Mouse (Mus musculus) stomach, embryonic 15.5 days (tissue): ENCODE data around the gene Papola. TPM values are rescaled to one million over a fixed set of nuclear protein-coding genes. Genes with fewer than 3 reads are reported as not detected.
"Not testable (repeated sequence)": the region's sequence is repeated elsewhere in the genome, so short reads cannot be mapped to it uniquely, and the experiment has no call there.

Experiments
- ATAC-seq: fragments of 200-750 bp; cut with Nextera tagmentation; 2 replicates; pipeline ENCODE4 v1.8.0; 2017; ENCODE audit warnings: low read depth, moderate number of reproducible peaks, moderate TSS enrichment; ENCODE audit not compliant: insufficient read depth, low FRiP score
- H3K27ac ChIP-seq: fragments of 300-500 bp; sonication (generic); 2 replicates; pipeline ENCODE4 v1.5.1; 2015; ENCODE audit warnings: mild to moderate bottlenecking, inconsistent platforms
- H3K27me3 ChIP-seq: fragments of 300-500 bp; sonication (generic); replicated peaks from 2 replicates; pipeline ENCODE4 v1.6.1; 2015; ENCODE audit warnings: inconsistent platforms
- H3K36me3 ChIP-seq: fragments of 300-500 bp; sonication (generic); 2 replicates; pipeline ENCODE4 v1.6.1; 2015; ENCODE audit warnings: inconsistent platforms
- H3K4me1 ChIP-seq: fragments of 300-500 bp; sonication (generic); 2 replicates; pipeline ENCODE4 v1.6.1; 2015; ENCODE audit warnings: inconsistent platforms
- H3K4me2 ChIP-seq: fragments of 300-500 bp; sonication (generic); 2 replicates; pipeline ENCODE4 v1.6.1; 2015; ENCODE audit warnings: mild to moderate bottlenecking, inconsistent platforms
- H3K4me3 ChIP-seq: fragments of 300-500 bp; sonication (generic); replicated peaks from 2 replicates; pipeline ENCODE4 v1.5.1; 2015; ENCODE audit warnings: inconsistent platforms
- H3K9ac ChIP-seq: fragments of 300-500 bp; sonication (generic); 2 replicates; pipeline ENCODE4 v1.6.1; 2015; ENCODE audit warnings: inconsistent platforms
- H3K9me3 ChIP-seq: fragments of 300-500 bp; sonication (generic); 2 replicates; pipeline ENCODE4 v1.6.1; 2016; ENCODE audit warnings: inconsistent platforms
- WGBS: fragments of 180-500 bp; shearing (Covaris S2); methylation state at CpG from one replicate; pipeline ENCODE4 v1.1.7; 2015; 5-methylcytosine and 5-hydroxymethylcytosine counted together
- polyA plus RNA-seq: library from polyadenylated mRNA; unstranded; fragments of >200 nt; fragmentation: Nextera tagmentation; extraction: Ambion mirVana; gene quantifications from 2 replicates; pipeline ENCODE4 v1.2.1, GENCODE M21; 2015

Gene Papola
- polyA plus RNA-seq, 1 experiment from 2014 or later, result 199 TPM

DNA sequence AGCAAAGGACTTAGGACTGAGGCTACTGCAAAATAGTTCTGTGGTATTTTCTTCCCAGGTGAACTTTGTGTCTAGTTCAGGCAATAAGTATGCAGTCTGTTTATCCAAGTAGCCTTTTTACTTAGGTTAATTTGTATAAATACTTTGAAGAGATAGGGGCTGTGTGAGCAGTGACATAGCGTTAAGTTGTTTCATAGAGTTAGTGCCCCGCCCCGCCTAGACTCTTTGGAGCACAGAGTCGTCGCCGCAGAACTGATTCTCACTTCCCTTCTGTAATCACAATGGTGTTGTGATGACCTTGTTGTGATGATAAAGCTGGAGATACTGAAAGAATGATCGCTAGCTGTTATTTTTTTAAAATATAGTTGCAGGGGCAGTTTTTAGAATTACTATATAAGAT lies 22.9 kb downstream of the Papola start:
- Histone ChIP-seq H3K27ac (no peak overlapping the region), H3K9me3 (no peaks in the 10 kb centered on the region), H3K4me3 (no peak overlapping the region), H3K9ac (no peak overlapping the region), H3K4me2 (no peak overlapping the region), H3K4me1 (no peaks in the 10 kb centered on the region), H3K36me3 (peaks cover 16% of the 10 kb centered on the region), H3K27me3 (no peaks in the 10 kb centered on the region)
- ATAC-seq, result no peak
- 84% methylated on average over 7 of the region's 7 CpGs for WGBS

- ATAC-seq, result no peak
- 58% methylated on average over 3 of the region's 3 CpGs for WGBS
These were observed 24.5 kb downstream of the Papola start for GRCm38 (mm10) chr12:105808945-105809344.

GRCm38 (mm10) chr12:105810608-105811007 lies 26.1 kb downstream of the Papola start:
- no peak overlapping the region for H3K27ac ChIP-seq
- no peak for ATAC-seq
- H3K4me2 ChIP-seq, result no peak overlapping the region
- peaks cover 27% of the 10 kb centered on the region for H3K36me3 ChIP-seq
- 67% methylated on average over 6 of the region's 6 CpGs for WGBS
- no peaks in the 10 kb centered on the region for H3K4me1 ChIP-seq
- no peaks in the 10 kb centered on the region for H3K27me3 ChIP-seq
- no peaks in the 10 kb centered on the region for H3K9me3 ChIP-seq
- no peak overlapping the region for H3K4me3 ChIP-seq
- H3K9ac ChIP-seq, result no peak overlapping the region

More at GRCm38 (mm10) chr12:105808945-105809344, 24.5 kb downstream of the Papola start:
- no peak overlapping the region for H3K27ac ChIP-seq
- no peak overlapping the region for H3K4me2 ChIP-seq
- H3K9ac ChIP-seq, result no peak overlapping the region
- no peaks in the 10 kb centered on the region for H3K9me3 ChIP-seq
- no peaks in the 10 kb centered on the region for H3K27me3 ChIP-seq
- H3K4me1 ChIP-seq, result no peaks in the 10 kb centered on the region
- peaks cover 22% of the 10 kb centered on the region for H3K36me3 ChIP-seq
- H3K4me3 ChIP-seq, result no peak overlapping the region

DNA sequence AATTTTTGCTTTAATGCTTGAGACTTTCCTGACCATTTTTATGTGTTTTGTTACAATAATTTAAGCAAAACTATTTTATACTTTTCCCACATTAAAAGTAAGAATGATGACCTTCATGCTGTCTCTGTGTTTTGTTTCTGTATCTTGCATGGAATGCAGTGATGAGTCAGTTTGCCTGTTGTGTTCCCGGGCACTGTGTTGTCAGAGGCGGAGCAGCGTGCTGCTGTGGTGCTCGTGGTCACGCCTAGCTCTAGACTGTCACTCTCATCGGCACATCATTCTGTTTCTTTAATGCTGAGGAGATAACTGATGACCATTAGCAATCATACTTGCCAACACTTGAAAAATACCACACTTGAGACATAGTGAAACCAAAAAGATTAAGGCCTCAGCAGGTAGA lies 29.5 kb downstream of the Papola start:
- Histone ChIP-seq H3K4me2 (no peak overlapping the region), H3K27me3 (no peaks in the 10 kb centered on the region), H3K9ac (no peak overlapping the region), H3K9me3 (no peaks in the 10 kb centered on the region), H3K4me1 (no peaks in the 10 kb centered on the region), H3K27ac (no peak overlapping the region), H3K4me3 (no peak overlapping the region), H3K36me3 (peaks cover 27% of the 10 kb centered on the region)
- ATAC-seq, result no peak
- WGBS, result 87% methylated on average over 6 of the region's 6 CpGs

DNA sequence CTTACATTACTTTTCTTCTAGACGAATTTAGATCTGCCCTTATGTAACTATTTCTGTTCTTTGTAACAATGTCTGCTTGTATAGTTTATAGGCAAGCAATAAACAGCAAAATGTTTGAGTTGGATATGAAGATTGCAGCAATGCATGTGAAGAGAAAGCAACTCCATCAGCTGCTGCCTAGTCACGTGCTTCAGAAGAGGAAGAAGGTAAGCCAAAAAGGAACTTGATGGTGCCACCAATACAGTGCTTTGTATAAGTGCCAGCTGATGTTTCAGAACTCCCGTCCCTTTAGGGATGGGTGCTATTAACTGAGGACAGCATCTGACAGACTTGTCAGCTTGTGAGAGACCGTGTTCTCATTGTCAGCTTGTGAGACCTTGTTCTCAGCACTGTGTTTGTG lies 39.0 kb downstream of the Papola start:
- H3K4me1 ChIP-seq, result no peaks in the 10 kb centered on the region
- H3K27ac ChIP-seq, result no peak overlapping the region
- no peaks in the 10 kb centered on the region for H3K27me3 ChIP-seq
- no peak for ATAC-seq
- peaks cover 53% of the 10 kb centered on the region for H3K36me3 ChIP-seq
- no peaks in the 10 kb centered on the region for H3K9me3 ChIP-seq
- no peak overlapping the region for H3K4me3 ChIP-seq
- H3K4me2 ChIP-seq, result no peak overlapping the region
- WGBS, result 90% methylated on average over 4 of the region's 4 CpGs
- no peak overlapping the region for H3K9ac ChIP-seq

DNA sequence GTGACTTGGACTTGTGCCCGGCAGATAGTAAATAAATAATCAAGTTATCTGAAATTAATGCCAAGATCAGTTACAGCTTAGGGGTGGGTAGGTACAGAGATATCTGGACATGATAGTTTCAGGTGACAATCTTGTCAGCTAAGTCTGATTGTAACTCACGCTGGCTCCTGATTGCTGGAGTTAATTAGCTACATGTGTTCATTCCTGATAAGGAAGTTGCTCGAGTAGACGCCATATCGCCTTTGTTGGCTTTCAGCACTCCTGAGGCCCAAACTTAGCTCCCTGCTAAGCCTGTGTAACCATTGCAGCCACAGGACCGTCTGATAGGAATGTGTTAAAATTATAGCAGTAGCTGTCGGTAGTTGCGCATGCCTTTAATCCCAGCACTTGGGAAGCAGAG lies 40.2 kb downstream of the Papola start:
- peak; percentile 79; the same call in 1 of the 2 replicates for ATAC-seq

GRCm38 (mm10) chr12:105825266-105825665 lies 40.8 kb downstream of the Papola start:
- H3K27ac ChIP-seq, result no peak overlapping the region
- no peaks in the 10 kb centered on the region for H3K9me3 ChIP-seq
- no peaks in the 10 kb centered on the region for H3K27me3 ChIP-seq
- no peak overlapping the region for H3K4me3 ChIP-seq
- no peaks in the 10 kb centered on the region for H3K4me1 ChIP-seq
- WGBS, result 92% methylated on average over 4 of the region's 4 CpGs
- H3K9ac ChIP-seq, result no peak overlapping the region
- H3K36me3 ChIP-seq, result peaks cover 59% of the 10 kb centered on the region
- H3K4me2 ChIP-seq, result no peak overlapping the region
- ATAC-seq, result no peak

More for the DNA sequence above, 40.2 kb downstream of the Papola start:
- WGBS, result 80% methylated on average over 8 of the region's 8 CpGs
- Histone ChIP-seq H3K4me1 (no peaks in the 10 kb centered on the region), H3K27ac (no peak overlapping the region), H3K9ac (no peak overlapping the region), H3K36me3 (peaks cover 59% of the 10 kb centered on the region), H3K4me2 (no peak overlapping the region), H3K27me3 (no peaks in the 10 kb centered on the region), H3K4me3 (no peak overlapping the region), H3K9me3 (no peaks in the 10 kb centered on the region)

DNA sequence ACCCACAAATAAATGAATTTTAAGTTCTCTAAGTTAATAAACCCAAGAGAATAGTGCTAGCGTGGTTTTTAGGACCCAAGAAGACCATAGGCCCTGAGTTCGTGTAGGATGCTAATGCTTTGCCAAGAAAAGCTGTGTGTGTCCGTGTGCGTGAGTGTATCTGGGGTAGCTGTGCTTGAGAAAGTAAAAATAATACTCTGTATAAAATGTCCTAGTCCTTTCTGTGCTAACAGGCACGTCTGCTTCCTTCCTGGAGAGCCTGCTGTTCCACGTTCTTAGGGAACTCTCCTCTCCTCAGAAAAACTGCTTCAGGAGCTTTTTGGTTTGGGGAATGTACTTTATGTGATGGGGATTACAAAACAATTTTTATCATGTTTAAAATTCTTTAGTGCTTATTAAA lies 48.0 kb downstream of the Papola start:
- Histone ChIP-seq H3K27ac (no peak overlapping the region), H3K27me3 (no peaks in the 10 kb centered on the region), H3K36me3 (peaks cover 46% of the 10 kb centered on the region), H3K4me1 (no peaks in the 10 kb centered on the region), H3K4me2 (no peak overlapping the region), H3K9me3 (no peaks in the 10 kb centered on the region), H3K9ac (no peak overlapping the region), H3K4me3 (no peak overlapping the region)
- ATAC-seq, result no peak
- WGBS, result 87% methylated on average over 6 of the region's 6 CpGs

DNA sequence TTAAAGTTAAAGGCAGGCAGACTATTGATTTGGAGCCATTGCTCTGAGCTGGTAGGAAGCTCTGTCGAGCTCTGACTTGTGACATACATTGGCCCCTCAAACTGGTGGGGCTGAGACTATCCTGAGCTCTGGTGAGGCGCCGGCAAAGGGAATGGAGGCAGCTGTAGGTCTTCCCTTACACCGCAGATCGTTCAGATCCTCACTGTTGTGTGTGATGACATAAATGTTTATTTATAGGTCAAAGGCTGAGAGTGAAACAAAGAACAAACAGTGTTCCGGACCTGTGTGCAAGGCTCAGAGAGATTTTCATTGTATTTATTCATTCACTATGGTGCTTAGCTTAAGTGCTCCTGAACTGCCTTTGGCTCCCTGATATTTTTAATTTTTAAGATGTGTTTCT lies 50.4 kb downstream of the Papola start:
- Histone ChIP-seq H3K36me3 (peaks cover 35% of the 10 kb centered on the region), H3K27me3 (no peaks in the 10 kb centered on the region), H3K9me3 (no peaks in the 10 kb centered on the region), H3K9ac (no peak overlapping the region), H3K27ac (no peak overlapping the region), H3K4me3 (no peak overlapping the region), H3K4me2 (no peak overlapping the region), H3K4me1 (no peaks in the 10 kb centered on the region)
- WGBS, result 60% methylated on average over 6 of the region's 6 CpGs
- no peak; the same call in 1 of the 2 replicates for ATAC-seq

GRCm38 (mm10) chr12:105835571-105835970 lies 51.1 kb downstream of the Papola start:
- no peak overlapping the region for H3K4me3 ChIP-seq
- H3K36me3 ChIP-seq, result peaks cover 36% of the 10 kb centered on the region
- no peak overlapping the region for H3K9ac ChIP-seq
- no peak overlapping the region for H3K4me2 ChIP-seq
- H3K27ac ChIP-seq, result no peak overlapping the region
- WGBS, result 75% methylated on average over 6 of the region's 6 CpGs
- no peaks in the 10 kb centered on the region for H3K4me1 ChIP-seq
- no peak for ATAC-seq
- H3K9me3 ChIP-seq, result no peaks in the 10 kb centered on the region
- no peaks in the 10 kb centered on the region for H3K27me3 ChIP-seq

GRCm38 (mm10) chr12:105836196-105836595 lies 51.7 kb downstream of the Papola start:
- no peak overlapping the region for H3K9ac ChIP-seq
- H3K36me3 ChIP-seq, result peaks cover 35% of the 10 kb centered on the region; the same call in 1 of the 2 replicates
- H3K4me3 ChIP-seq, result no peak overlapping the region
- H3K9me3 ChIP-seq, result no peaks in the 10 kb centered on the region
- H3K4me2 ChIP-seq, result no peak overlapping the region
- H3K27ac ChIP-seq, result no peak overlapping the region
- H3K4me1 ChIP-seq, result no peaks in the 10 kb centered on the region
- no peaks in the 10 kb centered on the region for H3K27me3 ChIP-seq
- 78% methylated on average over 2 of the region's 2 CpGs for WGBS
- ATAC-seq, result no peak

GRCm38 (mm10) chr12:105839096-105839495 lies 54.6 kb downstream of the Papola start:
- WGBS, result 59% methylated on average over 4 of the region's 4 CpGs
- H3K27me3 ChIP-seq, result no peaks in the 10 kb centered on the region
- no peak overlapping the region for H3K9ac ChIP-seq
- H3K36me3 ChIP-seq, result peaks cover 30% of the 10 kb centered on the region
- no peaks in the 10 kb centered on the region for H3K4me1 ChIP-seq
- no peak overlapping the region for H3K27ac ChIP-seq
- no peak overlapping the region for H3K4me2 ChIP-seq
- no peaks in the 10 kb centered on the region for H3K9me3 ChIP-seq
- ATAC-seq, result no peak
- no peak overlapping the region for H3K4me3 ChIP-seq

DNA sequence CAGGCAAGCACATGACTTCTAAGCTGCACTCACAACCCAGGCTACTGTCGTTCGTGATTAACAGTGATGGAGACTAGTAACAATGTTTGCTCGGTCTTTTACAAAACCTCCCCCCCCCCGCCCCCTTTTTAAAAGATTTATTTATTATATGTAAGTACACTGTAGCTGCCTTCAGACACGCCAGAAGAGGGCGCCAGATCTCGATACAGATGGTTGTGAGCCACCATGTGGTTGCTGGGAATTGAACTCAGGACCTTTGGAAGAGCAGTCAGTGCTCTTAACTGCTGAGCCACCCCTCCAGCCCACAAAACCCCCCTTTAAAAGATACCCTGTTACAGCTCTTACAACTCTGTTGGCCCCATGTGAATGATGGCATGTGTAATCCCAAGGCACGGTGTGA lies 56.1 kb downstream of the Papola start:
- H3K9me3 ChIP-seq, H3K9ac ChIP-seq, H3K27me3 ChIP-seq, H3K4me1 ChIP-seq, H3K27ac ChIP-seq, H3K4me3 ChIP-seq, ATAC-seq, H3K4me2 ChIP-seq: not testable (repeated sequence)
- peaks cover 30% of the 10 kb centered on the region for H3K36me3 ChIP-seq
- WGBS, result 90% methylated on average over 8 of the region's 8 CpGs
